Mouse (Mus musculus) thymus, adult 2 months (tissue): ENCODE results near the gene Sult2b1.

Source experiments
- CTCF ChIP-seq: fragments of 200-500 bp; IDR thresholded peaks from 2 replicates; pipeline ENCODE4 v1.5.1; 2012; ENCODE audit warnings: mild to moderate bottlenecking, control low read depth, low read length, moderate library complexity, borderline replicate concordance; ENCODE audit not compliant: control insufficient read depth, poor library complexity, insufficient read depth; ENCODE audit errors: extremely low read depth
- POLR2A ChIP-seq: fragments of 200-500 bp; IDR thresholded peaks from 2 replicates; pipeline ENCODE4 v1.6.1; 2012; ENCODE audit warnings: mild to moderate bottlenecking, low read length, control low read depth, moderate library complexity; ENCODE audit not compliant: control insufficient read depth, poor library complexity, insufficient read depth; ENCODE audit errors: extremely low read depth

GRCm38 (mm10) chr7:45699523-45700141 is 84.8 kb downstream of the Sult2b1 start, which contains the start of gene Car11:
- TF ChIP-seq POLR2A (no peak), CTCF (no peak)
